Mouse (Mus musculus) v-Abl transformed pro-B cells (cell line): ENCODE results near the gene Gm1993.
"Not testable (repeated sequence)": the region's sequence is repeated elsewhere in the genome, so short reads cannot be mapped to it uniquely, and the experiment has no call there.

Experiments
- in situ Hi-C, 2 experiments: fragments of 400-800 bp; cut with MboI; formaldehyde crosslinking; loops; one replicate each; pipeline ENCODE4 v1.15.1; 2025; ENCODE audit not compliant: unreplicated experiment in 2 of 2

Gm1993 gene

GRCm38 (mm10) chrX:25570352-25570751, at the start of gene Gm1993:
Gene Gm1993 (minus strand): TSS chrX:25570452.
- in situ Hi-C loops: not testable (repeated sequence)
